Mouse (Mus musculus): ENCODE data around the gene Ctsd. TPM values are rescaled to one million over a fixed set of nuclear protein-coding genes. Genes with fewer than 3 reads are reported as not detected.
A peak's percentile ranks its signal among the peaks of the same experiment; 100 is the strongest.
"Not testable (repeated sequence)": the region's sequence is repeated elsewhere in the genome, so short reads cannot be mapped to it uniquely, and the experiment has no call there.

Ctsd gene
- 100 to 1,000 TPM; 259 to 561 (median 285) TPM for polyA plus RNA-seq (2017; shearing (Covaris generic))

DNA sequence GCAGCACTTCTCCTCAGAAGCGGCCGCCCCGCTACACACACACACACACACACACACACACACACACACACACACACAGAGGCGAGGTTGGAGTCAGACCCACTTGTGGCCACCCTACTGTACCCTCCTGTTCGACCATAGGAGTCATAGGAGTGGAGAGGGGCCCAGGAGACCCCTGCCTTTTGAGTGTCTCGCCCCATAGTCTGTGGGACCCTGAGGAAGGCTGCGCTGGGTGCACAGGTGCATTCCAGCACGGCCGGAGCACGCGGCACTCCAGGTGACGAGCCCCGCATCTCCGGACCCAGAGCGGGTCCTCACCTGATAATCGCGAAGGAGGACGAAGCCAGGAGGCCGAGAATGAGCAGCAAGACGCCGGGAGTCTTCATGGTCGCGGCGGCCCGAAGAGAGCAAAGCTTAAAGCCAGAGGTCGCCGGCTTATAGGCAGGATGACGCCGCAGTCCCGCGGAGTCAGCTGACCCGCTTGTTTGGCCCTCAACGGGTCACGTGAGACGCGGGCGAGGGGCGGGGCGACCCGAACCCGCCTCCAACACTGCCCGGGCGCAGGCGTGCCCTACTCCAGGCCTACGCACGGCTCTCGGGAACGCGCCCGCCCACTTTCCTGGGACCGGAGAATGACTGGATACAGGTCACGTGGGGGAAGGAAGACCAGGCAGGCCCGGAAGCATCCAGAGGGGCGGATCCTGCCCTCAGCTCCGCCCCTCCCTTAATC is at the start of gene Ctsd:
Ctsd (minus strand) TSS at position 620 of the 730 bp plus-strand sequence.
- peak; percentile 80 for ATAC-seq

DNA sequence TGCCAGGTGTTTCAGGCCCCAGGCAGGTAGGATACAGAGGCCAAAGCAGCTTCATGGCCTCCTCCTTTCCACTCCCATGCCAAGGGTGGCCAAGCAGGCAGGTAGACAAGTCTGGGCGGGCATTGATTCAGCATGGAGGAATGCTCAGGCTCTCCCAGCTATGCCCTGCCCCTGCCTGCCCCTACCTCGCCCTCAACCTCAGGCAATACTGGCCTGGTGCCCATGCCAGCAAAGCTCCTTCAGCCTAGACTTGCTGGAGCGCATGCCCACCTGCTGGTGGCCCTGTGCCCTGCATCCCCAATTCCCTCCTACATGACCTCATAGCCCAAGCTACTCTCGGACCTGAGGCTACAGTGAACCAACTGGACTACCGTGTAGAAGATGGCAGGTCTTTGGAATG is 49.5 kb upstream of the Ctsd start:
- no peak for ATAC-seq

DNA sequence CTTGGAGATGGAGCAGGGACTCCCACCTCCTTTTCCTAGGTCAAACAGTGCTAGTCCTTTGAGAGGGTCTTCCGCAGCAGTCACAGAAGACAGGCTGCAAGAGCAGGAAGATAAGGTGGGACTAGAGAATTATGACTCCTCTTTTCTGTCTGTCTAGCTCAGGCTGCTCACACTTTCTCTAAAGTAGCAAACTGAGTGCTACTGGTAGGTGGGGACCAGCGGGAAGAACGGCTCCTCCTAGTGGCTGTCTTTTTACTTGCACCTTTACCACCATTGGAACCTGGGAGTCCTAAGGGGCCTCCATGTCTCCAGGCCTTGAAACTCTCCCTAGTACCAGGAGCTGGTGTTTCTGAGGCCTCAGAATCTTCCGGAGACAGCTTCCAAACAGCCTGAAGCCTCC is 47.7 kb upstream of the Ctsd start:
- ATAC-seq: peak; percentile 63

DNA sequence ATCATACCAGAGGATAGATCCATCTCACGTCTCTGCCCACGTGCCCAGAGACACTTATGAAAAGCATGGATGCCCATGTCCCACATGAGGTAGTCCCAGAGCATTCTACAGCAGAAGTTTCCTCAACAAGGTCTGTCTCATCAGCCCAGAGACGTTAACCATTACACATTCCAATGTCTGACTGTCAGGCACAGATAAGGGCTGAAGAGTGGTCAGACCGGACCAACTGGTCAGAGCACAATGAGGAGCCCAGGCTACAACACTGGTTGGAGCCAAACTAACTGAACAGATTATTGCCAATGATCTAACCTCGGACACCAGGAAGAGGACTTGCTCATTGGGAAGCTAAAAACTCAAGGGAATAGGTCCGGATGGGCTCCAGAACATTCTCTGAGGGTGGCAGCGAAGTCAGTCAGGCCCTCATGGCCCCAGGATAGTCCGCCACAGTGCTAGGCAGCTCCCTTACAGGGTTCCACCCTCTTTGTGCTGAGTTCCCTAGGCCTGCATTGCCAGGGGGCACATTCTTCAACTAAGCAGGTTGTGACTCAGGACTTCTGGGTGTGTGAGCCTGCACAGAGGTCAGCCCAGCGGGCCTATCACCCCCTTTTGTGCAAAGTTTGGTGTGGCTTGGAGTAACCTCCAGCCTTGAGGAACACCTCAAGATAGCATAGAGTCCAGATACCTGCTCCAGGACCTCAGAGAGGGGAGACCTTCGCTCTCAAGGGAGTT is 46.5 kb upstream of the Ctsd start, which contains the start of gene Syt8:
Syt8 (plus strand) TSS at position 714 of the 729 bp plus-strand sequence.
- ATAC-seq: no peak

DNA sequence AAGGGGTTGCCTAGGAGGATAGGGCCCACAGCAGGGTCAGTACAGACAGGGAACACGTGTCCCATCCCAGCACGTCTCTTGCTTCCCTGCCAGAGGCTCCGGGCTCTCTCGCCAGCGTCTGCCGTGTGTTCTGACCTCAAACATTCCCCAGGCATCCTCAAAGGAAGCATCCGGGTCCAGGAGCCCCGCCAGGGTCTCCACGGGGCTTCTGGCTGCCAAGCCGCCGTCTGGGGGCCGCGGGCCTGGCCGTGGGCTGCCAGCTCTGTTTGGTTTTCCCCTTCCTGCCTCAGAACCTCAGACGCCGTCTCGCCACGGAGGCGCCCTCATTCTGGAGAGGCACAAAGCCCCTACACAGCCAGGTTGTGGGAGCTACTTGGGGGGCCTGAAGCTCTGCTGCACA is 45.8 kb upstream of the Ctsd start:
- ATAC-seq: no peak

DNA sequence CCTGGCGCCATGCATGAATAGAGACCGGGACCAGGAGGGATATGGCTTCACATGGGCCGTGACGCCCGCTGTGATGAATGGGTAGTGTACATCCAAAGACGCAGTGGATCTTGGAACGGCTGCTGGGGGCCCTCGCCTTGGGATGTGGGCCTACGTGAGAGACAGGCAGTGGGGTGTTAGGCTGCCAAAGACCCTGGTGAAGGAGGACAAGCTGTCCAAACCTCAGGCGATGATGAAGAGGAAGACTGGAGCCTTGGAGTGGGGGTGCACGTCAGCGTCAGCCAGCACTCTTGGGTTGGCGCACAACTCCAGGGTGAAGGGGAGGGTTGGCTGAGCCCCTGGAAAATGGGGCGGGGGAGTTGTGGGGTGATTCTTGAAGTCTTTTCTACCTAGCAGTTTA is 43.3 kb upstream of the Ctsd start:
- no peak for ATAC-seq

DNA sequence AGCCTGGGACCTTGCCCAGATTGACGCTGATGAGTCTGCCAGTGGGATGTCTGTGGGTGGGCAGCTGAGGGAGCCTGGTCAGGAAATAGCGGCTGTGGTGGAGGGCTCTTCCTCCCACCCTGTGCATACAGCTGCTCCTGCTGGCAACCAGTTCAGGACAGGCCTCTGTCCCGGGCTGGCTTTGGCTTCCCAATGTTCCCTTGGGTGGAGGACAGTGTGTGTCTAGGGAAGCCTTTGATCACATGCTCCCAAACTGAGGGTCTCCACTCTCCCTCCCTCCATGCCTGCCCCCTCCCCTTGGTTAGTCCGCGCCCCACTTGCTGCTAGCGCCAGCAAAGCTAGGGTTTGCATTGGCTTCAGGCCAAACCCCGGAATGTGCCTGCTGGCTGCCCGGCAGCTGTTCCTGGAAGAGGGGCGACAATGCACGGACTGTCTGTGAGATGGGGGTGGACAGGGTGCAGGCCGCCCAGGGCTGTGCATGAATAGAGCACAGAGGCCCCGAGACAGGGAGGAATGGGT is 42.4 kb upstream of the Ctsd start:
- ATAC-seq: no peak

DNA sequence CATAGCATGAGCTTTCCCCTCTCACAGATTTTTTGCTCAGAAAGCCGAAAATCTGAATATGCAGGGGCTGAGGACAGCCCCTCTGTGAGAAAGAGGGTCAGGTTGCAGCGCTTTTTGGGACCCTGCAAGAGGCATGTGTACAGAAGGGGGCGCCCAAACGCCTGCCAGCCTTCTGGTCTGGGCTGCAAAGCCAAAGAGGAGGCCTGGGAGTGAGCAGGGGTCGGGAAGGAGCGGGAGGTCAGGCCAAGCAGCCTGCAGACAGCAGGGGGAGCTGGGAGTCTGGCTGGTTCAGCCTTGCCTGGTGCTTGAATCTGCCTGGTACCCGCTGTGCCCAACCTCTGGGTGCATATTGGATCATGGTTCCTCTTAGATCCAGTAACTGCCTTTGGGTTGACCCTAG is 40.4 kb upstream of the Ctsd start:
- no peak for ATAC-seq

DNA sequence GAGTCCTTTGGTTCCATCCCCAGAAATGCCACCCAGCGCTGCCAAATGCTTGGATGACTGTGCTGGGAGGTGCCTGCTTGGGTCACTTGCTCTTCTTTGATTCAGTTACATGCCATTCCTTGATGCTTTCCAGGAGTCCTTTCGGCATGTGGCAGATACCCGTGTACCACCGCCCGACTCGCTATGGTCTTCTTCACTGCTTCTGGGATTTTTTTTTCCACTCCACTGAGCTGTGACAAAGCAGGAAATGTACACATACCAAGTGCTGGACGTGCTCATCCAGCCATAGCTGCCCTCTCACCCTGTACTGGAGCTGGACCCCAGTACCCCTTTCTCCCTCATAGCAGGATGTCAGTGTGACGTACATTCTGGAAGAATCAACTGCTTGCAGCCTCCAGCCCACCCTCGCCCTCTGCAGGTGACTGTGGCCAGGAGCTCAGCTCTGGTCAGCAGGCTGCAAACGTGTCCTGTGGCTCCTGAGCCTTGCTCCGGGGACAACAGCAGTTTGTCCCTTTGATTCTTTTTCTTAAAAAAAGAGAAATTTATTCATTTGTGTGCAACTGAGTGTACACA is 37.9 kb upstream of the Ctsd start:
- ATAC-seq: no peak

DNA sequence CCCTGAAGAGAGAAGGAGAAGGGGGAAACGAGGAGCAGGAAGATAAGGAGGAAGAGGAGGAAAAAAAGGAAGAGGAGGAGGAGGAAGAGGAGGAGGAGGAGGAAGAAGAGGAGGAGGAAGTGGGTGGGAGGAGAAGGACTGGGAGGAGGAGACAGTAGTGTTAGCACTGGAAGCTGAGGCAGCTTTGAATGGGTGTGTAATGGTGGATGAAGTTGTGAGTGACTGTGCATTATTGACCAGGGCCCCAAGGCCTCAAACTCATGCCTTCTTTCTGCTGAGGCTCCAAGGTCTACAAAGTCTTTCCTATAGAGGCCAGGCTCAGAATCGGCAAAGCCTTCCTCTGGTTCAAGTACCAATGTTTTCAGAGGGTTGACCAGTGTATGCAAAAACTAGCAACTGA is 34.0 kb upstream of the Ctsd start:
- no peak for ATAC-seq

DNA sequence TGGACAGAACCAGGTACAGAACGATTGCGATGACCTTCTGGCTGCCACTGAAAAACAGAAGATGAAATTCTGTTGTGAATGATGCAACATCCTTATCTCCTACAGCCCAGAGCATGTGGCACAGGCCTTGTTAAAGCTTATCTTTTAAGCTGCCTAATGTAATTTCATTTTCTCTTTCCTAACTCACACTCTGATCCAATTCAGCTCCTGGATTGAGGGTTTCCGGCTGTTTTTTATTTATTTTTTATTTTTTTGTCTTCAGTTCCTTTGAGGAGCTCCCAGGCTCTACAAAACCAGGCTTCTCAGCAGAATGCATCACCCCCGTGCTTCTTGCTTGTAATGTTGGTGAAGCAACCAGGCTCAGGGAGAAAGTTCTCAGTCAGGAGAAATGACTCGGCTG is 32.0 kb upstream of the Ctsd start:
- no peak for ATAC-seq

DNA sequence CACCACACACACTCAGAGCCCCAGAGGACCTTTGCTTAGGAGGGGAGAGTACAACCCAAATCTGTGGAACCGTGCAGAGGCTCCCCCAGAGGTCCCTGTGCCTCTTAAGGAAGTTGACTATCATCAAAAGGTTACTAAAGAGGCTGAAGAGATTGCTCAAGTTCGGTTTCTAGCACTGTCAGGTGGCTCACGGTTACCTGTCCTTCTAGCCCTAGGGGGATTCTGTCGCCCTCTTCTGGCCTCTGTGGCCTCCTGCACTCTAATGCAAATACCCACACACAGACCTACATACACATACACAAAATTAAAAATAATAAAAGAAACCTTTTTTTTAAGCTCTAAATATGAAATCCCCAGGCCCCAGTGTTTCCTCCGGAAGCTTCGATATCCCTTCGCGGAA is 30.8 kb upstream of the Ctsd start:
- no peak for ATAC-seq

DNA sequence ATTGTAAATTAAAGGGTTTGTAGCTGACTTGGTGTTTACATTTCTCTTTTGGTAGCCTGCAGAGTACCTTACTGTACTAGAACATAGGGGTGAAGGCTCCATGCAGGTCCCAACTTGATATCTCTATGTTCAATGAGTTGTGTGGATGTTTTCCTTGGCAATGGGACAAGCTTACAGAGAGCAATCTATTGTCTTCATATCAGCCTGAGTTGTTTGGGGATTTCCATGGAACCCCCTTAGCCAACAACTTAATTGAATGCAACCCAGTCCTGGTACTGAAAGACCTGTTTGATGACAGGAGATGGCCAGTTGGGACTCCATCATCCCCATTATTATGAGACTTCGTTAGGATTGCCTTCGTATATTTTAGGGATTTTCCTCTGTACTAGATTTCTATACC is 30.2 kb upstream of the Ctsd start:
- ATAC-seq: no peak

DNA sequence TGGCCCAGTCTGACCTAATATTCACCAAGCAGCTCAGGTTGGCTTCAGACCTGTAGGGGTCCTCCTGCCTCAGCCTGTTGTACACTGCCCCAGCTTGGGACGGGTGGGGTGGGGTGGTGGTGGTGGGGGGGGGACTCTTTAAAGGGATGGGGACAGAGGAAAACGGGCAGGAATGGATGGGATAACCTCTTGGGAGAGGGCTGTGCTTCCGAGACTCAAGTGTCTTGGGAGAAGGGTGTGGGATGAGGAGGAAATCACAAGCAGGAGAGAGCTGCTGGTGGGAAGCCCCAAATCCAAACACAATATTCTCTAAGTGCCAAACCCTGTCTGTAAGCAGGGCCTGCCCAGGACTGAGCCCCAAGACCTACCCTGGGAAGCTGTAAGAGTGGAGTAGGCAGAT is 28.4 kb upstream of the Ctsd start:
- no peak for ATAC-seq

DNA sequence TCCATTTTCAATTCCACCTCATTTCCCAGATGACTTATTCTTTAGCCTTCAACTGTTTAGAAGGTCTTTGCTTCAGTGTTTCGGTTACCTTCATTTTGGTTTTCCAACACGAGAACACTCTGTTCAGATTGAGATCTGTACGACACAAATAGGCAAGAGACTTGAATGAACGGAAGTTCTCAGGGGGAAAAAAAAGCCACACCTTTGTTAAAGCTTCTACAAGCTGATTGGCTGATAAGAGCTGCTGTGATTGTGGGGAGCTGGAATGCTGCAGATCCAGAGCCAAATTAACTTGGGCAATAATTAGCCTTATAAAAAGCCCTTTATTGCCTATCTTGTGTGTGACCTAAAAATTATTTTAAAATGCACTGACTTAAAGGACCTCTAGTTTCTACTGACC is 27.5 kb upstream of the Ctsd start:
- ATAC-seq: no peak

DNA sequence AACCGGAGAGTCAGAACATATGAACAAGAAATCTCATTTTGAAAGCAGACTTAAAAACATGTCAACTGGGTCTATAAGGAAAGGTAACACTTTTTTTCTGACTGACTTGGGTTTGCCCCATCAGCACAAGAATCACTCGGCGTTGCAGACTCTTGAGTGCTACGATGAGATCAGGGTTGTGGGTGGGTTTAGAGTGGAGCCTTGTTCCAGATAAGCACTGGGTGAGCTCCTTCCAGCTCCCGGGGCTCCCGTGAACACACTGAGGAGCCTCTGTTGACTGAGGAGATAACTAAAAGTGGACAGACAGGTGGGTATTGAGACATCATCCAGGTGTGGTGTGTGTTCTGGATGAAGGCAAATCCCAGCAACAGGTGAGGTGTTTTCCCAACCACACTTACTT is 25.4 kb upstream of the Ctsd start:
- ATAC-seq: no peak

DNA sequence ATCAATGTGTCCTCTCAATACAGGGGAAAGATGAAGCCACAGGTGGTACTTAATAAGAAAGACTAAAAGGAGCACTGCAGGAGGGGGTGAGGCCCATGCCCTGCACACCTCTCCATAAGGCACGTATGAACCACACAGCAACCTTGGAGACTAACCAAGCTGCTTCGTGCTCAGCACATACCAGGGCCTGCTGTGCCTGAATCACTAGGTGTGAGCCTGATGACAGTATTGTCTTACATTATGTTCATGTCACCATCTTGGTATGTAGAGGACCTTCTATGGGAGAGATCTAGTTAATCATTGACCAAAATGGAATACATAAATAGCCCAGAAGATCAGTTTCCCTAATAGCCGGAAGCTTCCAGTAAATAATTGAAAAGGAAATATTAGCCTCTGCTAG is 21.8 kb upstream of the Ctsd start:
- ATAC-seq: no peak

DNA sequence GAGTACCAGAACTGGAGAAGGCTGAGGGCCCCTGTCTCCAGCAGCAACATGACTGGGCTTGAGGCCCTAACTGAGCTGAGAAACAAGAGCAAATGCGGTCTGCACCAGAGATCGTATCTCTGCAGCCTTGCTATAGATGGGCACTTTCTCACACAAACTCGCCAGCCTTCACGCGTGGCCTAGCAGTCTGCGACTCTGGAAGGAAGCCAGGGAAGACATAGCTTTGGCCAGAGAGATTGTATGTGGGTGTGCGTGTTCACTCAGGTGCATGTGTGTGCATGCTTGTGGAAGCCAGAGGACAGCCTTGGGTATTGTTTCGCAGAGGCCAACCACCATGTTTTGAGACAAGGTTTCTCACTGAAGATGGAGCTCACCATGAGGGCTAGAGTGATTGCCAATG is 20.8 kb upstream of the Ctsd start:
- no peak for ATAC-seq

DNA sequence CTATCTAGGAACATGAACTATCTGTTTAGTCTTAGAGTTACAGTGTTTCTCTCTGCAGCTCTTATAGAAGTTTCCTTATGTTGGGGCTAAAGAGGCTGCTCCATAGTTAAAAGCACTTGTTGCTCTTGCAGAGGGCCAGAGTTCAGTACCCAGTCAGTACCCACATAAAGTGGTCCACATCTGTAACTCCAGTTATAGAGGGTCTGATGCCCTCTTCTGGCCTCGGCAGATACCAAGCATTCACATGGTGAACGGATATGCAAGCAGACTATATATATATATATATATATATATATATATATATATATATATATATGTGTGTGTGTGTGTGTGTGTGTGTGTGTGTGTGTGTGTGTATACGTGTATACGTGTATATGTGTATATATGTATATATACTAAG is 20.1 kb upstream of the Ctsd start:
- no peak for ATAC-seq

DNA sequence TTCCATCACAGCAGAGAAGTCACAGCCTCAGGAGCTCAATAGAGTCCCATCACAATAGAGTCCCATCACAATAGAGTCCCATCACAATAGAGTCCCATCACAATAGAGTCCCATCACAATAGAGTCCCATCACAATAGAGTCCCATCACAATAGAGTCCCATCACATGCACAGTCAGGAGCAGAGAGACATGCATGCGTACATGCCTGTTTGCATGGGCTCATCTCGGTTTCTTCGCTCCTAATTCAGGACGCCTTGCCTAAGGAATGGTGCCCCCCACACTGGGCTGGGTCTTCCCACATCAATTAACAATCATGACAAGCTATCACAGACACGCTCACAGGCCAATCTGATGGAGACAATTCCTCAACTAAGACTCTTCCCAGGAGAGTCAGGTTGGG is 17.3 kb upstream of the Ctsd start:
- ATAC-seq: not testable (repeated sequence)

DNA sequence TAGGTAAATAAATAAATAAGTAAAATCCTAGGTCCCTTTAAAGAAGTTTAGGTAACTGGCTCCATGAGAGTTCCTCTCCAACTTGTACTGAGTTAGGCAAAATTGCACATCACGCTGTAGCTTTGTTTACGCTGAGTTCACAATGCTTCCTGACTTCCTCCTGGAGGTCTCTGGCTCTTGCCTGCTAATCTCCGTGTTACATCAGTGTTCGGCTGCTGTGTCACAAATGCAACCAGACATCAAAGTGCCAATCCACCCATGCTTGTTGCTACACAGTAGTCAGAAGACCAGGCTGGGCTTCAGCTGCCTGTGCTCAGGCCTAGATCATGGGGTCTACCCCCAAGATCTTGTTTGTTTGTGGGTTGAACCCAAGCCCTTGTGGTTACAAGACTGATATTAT is 15.8 kb upstream of the Ctsd start:
- no peak for ATAC-seq

DNA sequence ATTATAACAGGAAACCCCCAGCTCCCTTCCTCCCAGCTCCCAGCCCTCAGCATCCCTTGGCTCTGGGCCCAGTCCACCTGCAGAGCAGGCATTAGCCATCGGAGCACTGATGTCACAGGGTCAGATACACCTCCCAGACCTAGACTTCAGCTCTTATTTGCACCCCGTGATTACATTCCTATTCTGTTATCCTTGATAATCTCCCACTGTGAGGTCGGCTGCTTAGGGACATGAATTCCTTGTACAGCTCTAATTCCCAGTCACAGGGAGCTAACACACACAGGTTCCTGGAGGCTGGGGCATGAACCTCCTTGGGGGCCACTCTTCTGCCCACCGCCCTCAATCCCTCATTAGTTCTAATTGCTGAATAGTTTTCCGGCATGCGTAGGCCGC is 12.9 kb upstream of the Ctsd start:
- ATAC-seq: no peak

DNA sequence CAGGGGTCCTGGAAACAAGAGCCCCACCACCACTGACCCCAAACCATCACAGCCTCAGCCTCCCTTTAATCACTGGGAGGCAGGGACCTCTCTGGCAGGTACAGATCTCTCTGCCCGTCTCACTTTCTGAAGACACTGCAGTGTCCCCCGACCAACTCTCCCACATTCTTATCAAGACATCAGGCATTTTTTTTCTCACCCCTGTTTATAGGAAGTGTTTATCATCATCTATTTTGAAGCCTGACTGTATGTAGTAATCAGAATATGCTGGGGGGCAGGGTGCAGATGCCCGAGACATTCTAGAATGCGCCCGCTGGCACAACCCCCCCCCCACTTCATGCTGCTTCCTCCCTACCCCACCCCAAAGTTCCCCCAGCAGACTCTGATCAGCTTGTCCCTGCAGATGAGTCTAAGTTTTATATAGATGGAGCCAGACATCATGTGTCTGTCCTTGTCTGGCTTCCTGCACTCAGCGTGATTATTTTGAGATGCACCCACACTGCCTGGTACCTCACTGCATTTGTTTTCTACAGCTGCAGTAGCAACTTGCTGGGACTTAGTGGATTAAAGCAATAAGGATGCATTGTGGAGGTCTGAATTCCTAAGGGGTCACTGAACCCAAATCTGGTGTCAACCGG is 12.4 kb upstream of the Ctsd start:
- ATAC-seq: no peak
